Mouse (Mus musculus): Measurements from ENCODE around the gene Ext2.

Gene Ext2

DNA sequence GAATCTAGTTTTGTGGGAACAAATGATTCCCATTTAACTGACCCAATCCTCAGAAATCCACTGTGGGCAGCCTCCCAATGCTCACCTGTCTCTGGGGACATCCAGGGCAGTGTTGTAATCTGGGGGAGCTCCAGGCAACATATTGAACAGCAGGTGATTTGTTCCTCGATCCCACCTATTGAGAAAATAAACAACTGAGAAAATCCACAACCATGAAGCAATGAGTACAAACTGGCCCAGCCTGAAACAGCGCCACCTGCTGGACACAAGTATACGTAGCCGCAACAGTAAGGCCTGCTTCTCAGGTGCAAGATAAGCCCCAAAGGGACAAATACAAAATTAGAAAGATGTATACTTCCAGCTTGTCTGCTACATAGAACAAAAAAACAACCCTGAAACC, 10.6 kb downstream of the Ext2 start:
- in situ Hi-C loops (cut with MboI; ENCODE audit: low pct_unique_long_range_greater_than_20kb in 1 of 2, low sequenced_read_pairs in 2 of 2, unreplicated experiment in 1 of 2): no loop called here

- in situ Hi-C loops (cut with MboI; ENCODE audit: low pct_unique_long_range_greater_than_20kb in 1 of 2, low sequenced_read_pairs in 2 of 2, unreplicated experiment in 1 of 2): no loop called here
These were observed 12.4 kb downstream of the Ext2 start for GRCm38 (mm10) chr2:93809931-93810330.

- in situ Hi-C loops (cut with MboI; ENCODE audit: low pct_unique_long_range_greater_than_20kb in 1 of 2, low sequenced_read_pairs in 2 of 2, unreplicated experiment in 1 of 2): no loop called here
These were observed 14.3 kb downstream of the Ext2 start for GRCm38 (mm10) chr2:93808071-93808470.

GRCm38 (mm10) chr2:93807440-93807839, 14.9 kb downstream of the Ext2 start:
- in situ Hi-C loops (cut with MboI; ENCODE audit: low pct_unique_long_range_greater_than_20kb in 1 of 2, low sequenced_read_pairs in 2 of 2, unreplicated experiment in 1 of 2): no loop called here

- in situ Hi-C loops (cut with MboI; ENCODE audit: low pct_unique_long_range_greater_than_20kb in 1 of 2, low sequenced_read_pairs in 2 of 2, unreplicated experiment in 1 of 2): no loop called here
These were observed 15.7 kb downstream of the Ext2 start for GRCm38 (mm10) chr2:93806487-93807201.

GRCm38 (mm10) chr2:93805523-93805922, 16.8 kb downstream of the Ext2 start:
- in situ Hi-C loops (cut with MboI; ENCODE audit: low pct_unique_long_range_greater_than_20kb in 1 of 2, low sequenced_read_pairs in 2 of 2, unreplicated experiment in 1 of 2): no loop called here

GRCm38 (mm10) chr2:93805066-93805465, 17.3 kb downstream of the Ext2 start:
- in situ Hi-C loops (cut with MboI; ENCODE audit: low pct_unique_long_range_greater_than_20kb in 1 of 2, low sequenced_read_pairs in 2 of 2, unreplicated experiment in 1 of 2): no loop called here

GRCm38 (mm10) chr2:93802947-93803346, 19.4 kb downstream of the Ext2 start:
- in situ Hi-C loops (cut with MboI; ENCODE audit: low pct_unique_long_range_greater_than_20kb in 1 of 2, low sequenced_read_pairs in 2 of 2, unreplicated experiment in 1 of 2): no loop called here

GRCm38 (mm10) chr2:93801097-93801496, 21.3 kb downstream of the Ext2 start:
- in situ Hi-C loops (cut with MboI; ENCODE audit: low pct_unique_long_range_greater_than_20kb in 1 of 2, low sequenced_read_pairs in 2 of 2, unreplicated experiment in 1 of 2): no loop called here

- in situ Hi-C loops (cut with MboI; ENCODE audit: low pct_unique_long_range_greater_than_20kb in 1 of 2, low sequenced_read_pairs in 2 of 2, unreplicated experiment in 1 of 2): no loop called here
These were observed 25.1 kb downstream of the Ext2 start for GRCm38 (mm10) chr2:93797162-93797795.

- in situ Hi-C loops (cut with MboI; ENCODE audit: low pct_unique_long_range_greater_than_20kb in 1 of 2, low sequenced_read_pairs in 2 of 2, unreplicated experiment in 1 of 2): no loop called here
These were observed 28.0 kb downstream of the Ext2 start for GRCm38 (mm10) chr2:93794375-93794774.

- in situ Hi-C loops (cut with MboI; ENCODE audit: low pct_unique_long_range_greater_than_20kb in 1 of 2, low sequenced_read_pairs in 2 of 2, unreplicated experiment in 1 of 2): no loop called here
These were observed 30.6 kb downstream of the Ext2 start for GRCm38 (mm10) chr2:93791516-93792499.

DNA sequence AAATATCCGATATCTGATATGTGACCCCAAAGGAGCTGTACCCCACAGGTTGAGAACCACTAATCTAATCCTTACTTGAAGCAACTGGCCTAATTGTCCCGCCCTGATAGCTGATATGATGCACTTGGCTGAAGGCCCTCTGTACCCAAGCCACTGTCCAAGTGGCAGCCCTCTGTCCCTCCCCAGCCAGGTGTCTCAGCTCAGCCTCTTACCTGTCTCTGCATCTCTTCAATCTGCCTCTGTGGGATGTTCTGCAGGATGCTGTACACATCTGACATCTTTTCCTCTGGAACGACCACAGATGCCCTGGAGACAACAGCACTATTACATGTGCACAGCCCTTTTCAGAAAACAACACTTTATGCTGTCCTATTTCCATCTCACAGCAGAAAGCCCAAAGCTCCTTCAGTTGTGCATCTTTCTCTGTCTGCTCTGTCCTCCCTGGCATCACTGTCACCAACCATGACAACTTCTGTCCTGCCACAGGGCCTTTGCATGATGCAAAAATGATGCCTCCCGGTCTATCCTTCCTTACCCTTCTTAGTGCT, 31.5 kb downstream of the Ext2 start:
- in situ Hi-C loops (cut with MboI; ENCODE audit: low pct_unique_long_range_greater_than_20kb in 1 of 2, low sequenced_read_pairs in 2 of 2, unreplicated experiment in 1 of 2): no loop called here

DNA sequence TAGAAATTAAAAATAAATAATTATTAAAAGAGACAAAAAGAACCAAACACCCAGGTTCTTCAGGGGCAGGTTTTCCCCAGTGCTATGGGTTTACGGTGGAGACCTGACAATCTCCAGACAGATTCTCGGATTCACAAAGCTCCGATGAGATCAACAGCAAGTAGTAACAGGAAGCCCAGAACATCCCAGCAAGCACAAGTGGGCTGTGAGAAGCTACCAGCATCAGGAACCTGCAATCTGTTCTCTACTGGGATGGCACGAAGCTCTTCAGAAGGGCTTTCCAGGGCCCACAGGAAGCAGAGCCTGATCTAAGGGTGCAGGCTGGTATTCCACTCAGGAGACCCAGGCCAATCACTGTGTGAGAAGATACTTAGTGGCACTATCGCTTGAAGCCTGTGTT, 33.8 kb downstream of the Ext2 start:
- in situ Hi-C loops (cut with MboI; ENCODE audit: low pct_unique_long_range_greater_than_20kb in 1 of 2, low sequenced_read_pairs in 2 of 2, unreplicated experiment in 1 of 2): no loop called here

GRCm38 (mm10) chr2:93786175-93786574, 36.2 kb downstream of the Ext2 start:
- in situ Hi-C loops (cut with MboI; ENCODE audit: low pct_unique_long_range_greater_than_20kb in 1 of 2, low sequenced_read_pairs in 2 of 2, unreplicated experiment in 1 of 2): no loop called here

GRCm38 (mm10) chr2:93785432-93785798, 37.0 kb downstream of the Ext2 start:
- in situ Hi-C loops (cut with MboI; ENCODE audit: low pct_unique_long_range_greater_than_20kb in 1 of 2, low sequenced_read_pairs in 2 of 2, unreplicated experiment in 1 of 2): no loop called here

GRCm38 (mm10) chr2:93784721-93785431, 37.5 kb downstream of the Ext2 start:
- in situ Hi-C loops (cut with MboI; ENCODE audit: low pct_unique_long_range_greater_than_20kb in 1 of 2, low sequenced_read_pairs in 2 of 2, unreplicated experiment in 1 of 2): no loop called here

GRCm38 (mm10) chr2:93783926-93784539, 38.3 kb downstream of the Ext2 start:
- in situ Hi-C loops (cut with MboI; ENCODE audit: low pct_unique_long_range_greater_than_20kb in 1 of 2, low sequenced_read_pairs in 2 of 2, unreplicated experiment in 1 of 2): no loop called here
